Mouse (Mus musculus): Measurements from ENCODE around the gene Rad51d. TPM values are rescaled to one million over a fixed set of nuclear protein-coding genes. Genes with fewer than 3 reads are reported as not detected.

Rad51d gene
- total and polyA plus RNA-seq, 3 experiments: 15.0 to 35.5 (median 33.3) TPM

- in situ Hi-C loops (cut with MboI; ENCODE audit: low pct_ligation_motif_present, low pct_unique_long_range_greater_than_20kb, low sequenced_read_pairs) (no loop called here), dilution Hi-C loops (cut with MboI; ENCODE audit: extremely low pct_ligation_motif_present, extremely low pct_unique_long_range_greater_than_20kb, low sequenced_read_pairs) (no loop called here)
- H3K79me2 ChIP-seq (replicated peaks; ENCODE audit: control insufficient read depth, extremely low read depth, insufficient read depth, poor library complexity, severe bottlenecking): peaks cover 24% of the 10 kb centered on the region
- no peaks in the 10 kb centered on the region for H3K27me3 ChIP-seq (replicated peaks)
- H3K4me3 ChIP-seq (replicated peaks in 1 of 3; ENCODE audit: low read depth in 2 of 3, low read length in 2 of 3, poor library complexity in 1 of 3): peak within 1 kb of the TSS; percentile 2 to 83 (median 63)
- H3K36me3 ChIP-seq (replicated peaks in 1 of 2; ENCODE audit: control insufficient read depth in 1 of 2, insufficient read depth in 1 of 2, low read length in 1 of 2): peaks cover 0 to 6% of the 10 kb centered on the region in 2 experiments
- DNase-seq (ENCODE audit: extremely low read depth): peak; percentile 14
- peak within 1 kb of the TSS; percentile 51 for H3K4me2 ChIP-seq (ENCODE audit: insufficient read depth, low read depth, poor library complexity, severe bottlenecking)
- H3K9ac ChIP-seq (ENCODE audit: insufficient read depth, low read depth): peak within 1 kb of the TSS; percentile 23
- peak within 1 kb of the TSS; percentile 73 for H3K27ac ChIP-seq (ENCODE audit: insufficient read depth, low read depth)
- peaks cover 0 to 8% of the 10 kb centered on the region in 2 experiments; a peak in 1 of 4 replicates for H3K4me1 ChIP-seq (ENCODE audit: control insufficient read depth in 1 of 2, insufficient read depth in 2 of 2)
- TF ChIP-seq MAFK (IDR thresholded peaks at IDR 0.05; ENCODE audit: insufficient replicate concordance, low read length) (no peak), TCF12 (IDR thresholded peaks at IDR 0.05; ENCODE audit: low read depth, low read length) (peak; percentile 65), MAZ (IDR thresholded peaks at IDR 0.05; ENCODE audit: low read depth, low read length) (peak; percentile 75), CTCF (conservative IDR thresholded peaks at IDR 0.05 in 1 of 2, IDR thresholded peaks at IDR 0.05 in 1 of 2; ENCODE audit: low read depth in 2 of 2, low read length in 2 of 2) (peak in 1 of 2 experiments; percentile 89; a peak in 2 of 4 replicates), MEF2A (IDR thresholded peaks at IDR 0.05; ENCODE audit: borderline replicate concordance, low read depth, low read length) (peak; percentile 37; the same call in 1 of the 2 replicates), SIN3A (IDR thresholded peaks at IDR 0.05; ENCODE audit: low read length) (peak; percentile 76), RAD21 (IDR thresholded peaks at IDR 0.05; ENCODE audit: low read depth, low read length) (peak; percentile 33), PAX5 (IDR thresholded peaks at IDR 0.05; ENCODE audit: low read length) (no peak), JUN (IDR thresholded peaks at IDR 0.05; ENCODE audit: insufficient read depth, low read depth, low read length) (no peak), ELF1 (IDR thresholded peaks at IDR 0.05; ENCODE audit: low read depth, low read length) (peak; percentile 60), USF2 (conservative IDR thresholded peaks at IDR 0.05; ENCODE audit: low read depth, low read length) (no peak), BHLHE40 (IDR thresholded peaks at IDR 0.05; ENCODE audit: low read depth, low read length) (peak; percentile 74), NELFE (IDR thresholded peaks at IDR 0.05; ENCODE audit: low read depth, low read length) (0 out of 2 replicates have a peak, but pooled peaks have one; percentile 50), KAT2A (IDR thresholded peaks at IDR 0.05; ENCODE audit: insufficient replicate concordance, low read length) (0 out of 2 replicates have a peak, but pooled peaks have one; percentile 31), HCFC1 (IDR thresholded peaks at IDR 0.05; ENCODE audit: low read depth, low read length) (peak; percentile 70), ETS1 (conservative IDR thresholded peaks at IDR 0.05; ENCODE audit: low read depth, low read length) (no peak; the same call in 1 of the 2 replicates), SMC3 (IDR thresholded peaks at IDR 0.05; ENCODE audit: low read depth, low read length) (peak; percentile 76), POLR2A (IDR thresholded peaks at IDR 0.05; ENCODE audit: low read depth, low read length) (peak; percentile 54; the same call in 1 of the 2 replicates)
- peaks cover 17% of the 10 kb centered on the region for H3K9me3 ChIP-seq (replicated peaks; ENCODE audit: low read length)
These were observed 19.4 kb downstream of the Rad51d start, which contains the start of gene Rffl for GRCm38 (mm10) chr11:82871031-82871446. Gene Rffl, minus strand, starts transcription at chr11:82871210.

GRCm38 (mm10) chr11:82870173-82871030 is 20.0 kb downstream of the Rad51d start:
- Histone ChIP-seq H3K27me3 (replicated peaks) (no peaks in the 10 kb centered on the region), H3K4me3 (replicated peaks in 1 of 3; ENCODE audit: low read depth in 2 of 3, low read length in 2 of 3, poor library complexity in 1 of 3) (peak overlapping the region; percentile 2 to 83 (median 63)), H3K4me1 (ENCODE audit: control insufficient read depth in 1 of 2, insufficient read depth in 2 of 2) (peaks cover 0 to 10% of the 10 kb centered on the region in 2 experiments; a peak in 1 of 4 replicates), H3K36me3 (replicated peaks in 1 of 2; ENCODE audit: control insufficient read depth in 1 of 2, insufficient read depth in 1 of 2, low read length in 1 of 2) (peaks cover 0 to 2% of the 10 kb centered on the region in 2 experiments), H3K27ac (ENCODE audit: insufficient read depth, low read depth) (peak overlapping the region; percentile 73), H3K9ac (ENCODE audit: insufficient read depth, low read depth) (peak overlapping the region; percentile 23), H3K9me3 (replicated peaks; ENCODE audit: low read length) (peaks cover 17% of the 10 kb centered on the region), H3K79me2 (replicated peaks; ENCODE audit: control insufficient read depth, extremely low read depth, insufficient read depth, poor library complexity, severe bottlenecking) (peaks cover 28% of the 10 kb centered on the region), H3K4me2 (ENCODE audit: insufficient read depth, low read depth, poor library complexity, severe bottlenecking) (peak overlapping the region; percentile 51)
- DNase-seq (ENCODE audit: extremely low read depth): no peak
- in situ Hi-C loops (cut with MboI; ENCODE audit: low pct_ligation_motif_present, low pct_unique_long_range_greater_than_20kb, low sequenced_read_pairs): no loop called here
- dilution Hi-C loops (cut with MboI; ENCODE audit: extremely low pct_ligation_motif_present, extremely low pct_unique_long_range_greater_than_20kb, low sequenced_read_pairs): no loop called here
- TF ChIP-seq TCF12 (IDR thresholded peaks at IDR 0.05; ENCODE audit: low read depth, low read length) (0 out of 2 replicates have a peak, but pooled peaks have one; percentile 14), POLR2A (IDR thresholded peaks at IDR 0.05; ENCODE audit: low read depth, low read length) (no peak; the same call in 1 of the 2 replicates), UBTF (IDR thresholded peaks at IDR 0.05; ENCODE audit: low read depth, low read length) (no peak; the same call in 1 of the 2 replicates), ETS1 (conservative IDR thresholded peaks at IDR 0.05; ENCODE audit: low read depth, low read length) (no peak), IRF4 (IDR thresholded peaks at IDR 0.05; ENCODE audit: low read depth, low read length) (peak; percentile 27; the same call in 1 of the 2 replicates), MXI1 (IDR thresholded peaks at IDR 0.05; ENCODE audit: low read depth, low read length) (peak; percentile 46; the same call in 1 of the 2 replicates), ZMIZ1 (IDR thresholded peaks at IDR 0.05; ENCODE audit: low read depth, low read length) (peak; percentile 17; the same call in 1 of the 2 replicates), SMC3 (IDR thresholded peaks at IDR 0.05; ENCODE audit: low read depth, low read length) (no peak; the same call in 1 of the 2 replicates), ZNF384 (IDR thresholded peaks at IDR 0.05; ENCODE audit: low read depth, low read length) (peak; percentile 80), TBP (conservative IDR thresholded peaks at IDR 0.05; ENCODE audit: low read depth, low read length) (no peak), CTCF (conservative IDR thresholded peaks at IDR 0.05 in 1 of 2, IDR thresholded peaks at IDR 0.05 in 1 of 2; ENCODE audit: low read depth in 2 of 2, low read length in 2 of 2) (no peak), GABPA (IDR thresholded peaks at IDR 0.05; ENCODE audit: insufficient replicate concordance, low read depth, low read length) (no peak), SIN3A (IDR thresholded peaks at IDR 0.05; ENCODE audit: low read length) (peak; percentile 84), KAT2A (IDR thresholded peaks at IDR 0.05; ENCODE audit: insufficient replicate concordance, low read length) (no peak), CHD1 (IDR thresholded peaks at IDR 0.05; ENCODE audit: low read depth, low read length) (no peak), HCFC1 (IDR thresholded peaks at IDR 0.05; ENCODE audit: low read depth, low read length) (peak; percentile 52), MEF2A (IDR thresholded peaks at IDR 0.05; ENCODE audit: borderline replicate concordance, low read depth, low read length) (no peak), MAZ (IDR thresholded peaks at IDR 0.05; ENCODE audit: low read depth, low read length) (peak; percentile 18; the same call in 1 of the 2 replicates)

Measured in CH12.LX (cell line).